Mouse (Mus musculus) heart, adult 2 months (tissue): Measurements from ENCODE around the gene Ift43. TPM values are rescaled to one million over a fixed set of nuclear protein-coding genes. Genes with fewer than 3 reads are reported as not detected.
A peak's percentile ranks its signal among the peaks of the same experiment; 100 is the strongest.

ENCODE experiments used
- DNase-seq, 2 experiments: peaks; one replicate each; pipeline ENCODE4 v3.0.0; 2021
- H3K27ac ChIP-seq: fragments of 200-600 bp; 2 replicates; pipeline ENCODE4 v1.8.1; 2022
- H3K27me3 ChIP-seq: fragments of 200-500 bp; 2 replicates; pipeline ENCODE4 v1.6.1; 2012; ENCODE audit warnings: mild to moderate bottlenecking, low read length, inconsistent platforms, mixed read lengths; ENCODE audit not compliant: control insufficient read depth, insufficient read depth
- H3K36me3 ChIP-seq: fragments of 200-500 bp; 2 replicates; pipeline ENCODE4 v1.6.1; 2012; ENCODE audit warnings: low read length, inconsistent platforms; ENCODE audit not compliant: control insufficient read depth, insufficient read depth
- H3K4me1 ChIP-seq: fragments of 200-500 bp; 2 replicates; pipeline ENCODE4 v1.6.1; 2011; ENCODE audit warnings: low read length; ENCODE audit not compliant: control insufficient read depth, insufficient read depth
- H3K4me3 ChIP-seq: fragments of 200-600 bp; 2 replicates; pipeline ENCODE4 v1.8.1; 2022
- H3K79me2 ChIP-seq: fragments of 200-500 bp; replicated peaks from 2 replicates; pipeline ENCODE4 v1.6.1; 2012; ENCODE audit warnings: mild to moderate bottlenecking, inconsistent platforms, low read length, moderate library complexity, mixed read lengths; ENCODE audit not compliant: control insufficient read depth, insufficient read depth
- H3K9ac ChIP-seq: fragments of 200-500 bp; 2 replicates; pipeline ENCODE4 v1.6.1; 2012; ENCODE audit warnings: low read depth, mild to moderate bottlenecking, control low read depth, inconsistent platforms, low read length, mixed read lengths
- CTCF ChIP-seq: fragments of 200-600 bp; IDR thresholded peaks from 2 replicates; pipeline ENCODE4 v1.8.1; 2022; ENCODE audit warnings: antibody characterized with exemption, mild to moderate bottlenecking, moderate library complexity
- EP300 ChIP-seq: fragments of 200-500 bp; IDR thresholded peaks from 2 replicates; pipeline ENCODE4 v1.6.1; 2011; ENCODE audit warnings: low read depth, low read length, control low read depth; ENCODE audit not compliant: insufficient read depth
- POLR2A ChIP-seq: fragments of 200-500 bp; IDR thresholded peaks from 2 replicates; pipeline ENCODE4 v1.6.1; 2011; ENCODE audit warnings: mild to moderate bottlenecking, low read depth, low read length, control low read depth; ENCODE audit not compliant: insufficient read depth
- WGBS: fragments of 180-500 bp; shearing (Covaris S2); methylation state at CpG from one replicate; pipeline ENCODE4 v1.1.7; 2018; 5-methylcytosine and 5-hydroxymethylcytosine counted together
- intact Hi-C: fragments of 180-260 bp; cut with DNase I; formaldehyde crosslinking; loops from one replicate; pipeline ENCODE4 v1.15.1; 2025
- polyA plus RNA-seq: library from polyadenylated mRNA; depleted of rRNA; stranded (reverse); fragments of >200 nt; gene quantifications from 2 replicates; pipeline ENCODE4 v1.2.3, GENCODE M21; 2012
- total RNA-seq, 2 experiments: library from RNA; stranded (reverse); gene quantifications; 2 replicates each; pipeline ENCODE4 v1.2.3; 2021

Gene Ift43
- total and polyA plus RNA-seq, 3 experiments = 21.6 to 31.9 (median 26.1) TPM

DNA sequence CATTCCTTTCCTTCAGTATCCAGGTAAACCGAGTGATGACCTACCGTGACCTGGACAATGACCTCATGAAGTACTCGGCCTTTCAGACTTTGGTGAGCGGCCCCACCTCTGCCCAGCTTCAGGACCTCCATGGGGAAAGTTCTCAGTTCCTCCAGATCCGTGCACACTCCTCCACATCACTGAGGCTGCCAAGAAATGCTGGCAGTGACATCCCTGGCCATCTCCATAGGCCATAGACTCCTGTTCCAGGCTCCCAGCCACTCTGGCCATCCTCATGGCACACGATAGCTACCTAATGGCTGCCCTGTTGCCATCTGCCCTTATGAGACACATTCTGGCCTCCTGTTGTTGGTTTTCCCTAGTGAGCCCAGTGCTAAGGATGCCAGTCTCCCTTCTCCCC is 79.1 kb downstream of the Ift43 start:
- no peaks in the 10 kb centered on the region for H3K27me3 ChIP-seq
- 92% methylated on average over 6 of the region's 6 CpGs for WGBS
- DNase-seq = no peak
- H3K9ac ChIP-seq = no peak overlapping the region
- H3K4me1 ChIP-seq = peaks cover 9% of the 10 kb centered on the region
- no peaks in the 10 kb centered on the region for H3K36me3 ChIP-seq
- H3K79me2 ChIP-seq = no peaks in the 10 kb centered on the region
- no peak overlapping the region for H3K4me3 ChIP-seq
- intact Hi-C loops = no loop called here
- no peak for TF ChIP-seq POLR2A
- TF ChIP-seq EP300 = no peak
- TF ChIP-seq CTCF = no peak
- no peak overlapping the region for H3K27ac ChIP-seq

DNA sequence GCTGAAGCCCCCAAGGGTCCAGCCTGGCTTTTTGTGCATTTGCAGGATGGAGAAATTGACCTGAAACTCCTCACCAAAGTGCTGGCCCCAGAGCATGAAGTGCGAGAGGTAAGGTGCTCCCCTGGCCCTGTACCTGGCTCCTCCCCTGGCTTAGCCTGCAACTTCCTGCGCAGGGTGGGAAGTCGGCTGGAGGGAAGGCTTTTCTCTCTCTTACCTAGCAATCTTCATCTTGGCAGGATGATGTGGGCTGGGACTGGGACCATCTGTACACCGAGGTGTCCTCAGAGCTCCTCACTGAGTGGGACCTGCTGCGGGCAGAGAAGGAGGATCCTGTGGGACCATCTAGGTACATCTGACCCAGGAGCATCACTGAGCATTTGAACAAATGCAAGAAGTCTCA is 79.6 kb downstream of the Ift43 start:
- no peaks in the 10 kb centered on the region for H3K36me3 ChIP-seq
- intact Hi-C loops = no loop called here
- H3K79me2 ChIP-seq = no peaks in the 10 kb centered on the region
- H3K27me3 ChIP-seq = no peaks in the 10 kb centered on the region
- WGBS = 91% methylated on average over 5 of the region's 5 CpGs
- peaks cover 9% of the 10 kb centered on the region for H3K4me1 ChIP-seq
- H3K4me3 ChIP-seq = no peak overlapping the region
- H3K27ac ChIP-seq = no peak overlapping the region
- no peak for TF ChIP-seq POLR2A
- no peak for TF ChIP-seq EP300
- TF ChIP-seq CTCF = no peak
- no peak for DNase-seq
- H3K9ac ChIP-seq = no peak overlapping the region

GRCm38 (mm10) chr12:86162890-86163816 is 80.8 kb downstream of the Ift43 start:
- Histone ChIP-seq H3K4me3 (no peak overlapping the region), H3K27ac (no peak overlapping the region), H3K79me2 (no peaks in the 10 kb centered on the region), H3K36me3 (no peaks in the 10 kb centered on the region), H3K4me1 (peaks cover 3% of the 10 kb centered on the region; the same call in 1 of the 2 replicates), H3K9ac (no peak overlapping the region), H3K27me3 (no peaks in the 10 kb centered on the region)
- TF ChIP-seq POLR2A (no peak), CTCF (no peak), EP300 (no peak)
- no peak for DNase-seq
- intact Hi-C loops = no loop called here
- WGBS = 58% methylated on average over 12 of the region's 12 CpGs

GRCm38 (mm10) chr12:86166244-86166643 is 83.9 kb downstream of the Ift43 start:
- no peak overlapping the region for H3K27ac ChIP-seq
- intact Hi-C loops = no loop called here
- 32% methylated on average over 2 of the region's 2 CpGs for WGBS
- H3K36me3 ChIP-seq = no peaks in the 10 kb centered on the region
- H3K27me3 ChIP-seq = no peaks in the 10 kb centered on the region
- TF ChIP-seq EP300 = no peak
- no peak for TF ChIP-seq CTCF
- no peak for TF ChIP-seq POLR2A
- H3K79me2 ChIP-seq = no peaks in the 10 kb centered on the region
- H3K9ac ChIP-seq = no peak overlapping the region
- 0 out of 2 replicates have a peak, but pooled peaks cover 1% of the 10 kb centered on the region for H3K4me1 ChIP-seq
- H3K4me3 ChIP-seq = no peak overlapping the region
- no peak for DNase-seq

DNA sequence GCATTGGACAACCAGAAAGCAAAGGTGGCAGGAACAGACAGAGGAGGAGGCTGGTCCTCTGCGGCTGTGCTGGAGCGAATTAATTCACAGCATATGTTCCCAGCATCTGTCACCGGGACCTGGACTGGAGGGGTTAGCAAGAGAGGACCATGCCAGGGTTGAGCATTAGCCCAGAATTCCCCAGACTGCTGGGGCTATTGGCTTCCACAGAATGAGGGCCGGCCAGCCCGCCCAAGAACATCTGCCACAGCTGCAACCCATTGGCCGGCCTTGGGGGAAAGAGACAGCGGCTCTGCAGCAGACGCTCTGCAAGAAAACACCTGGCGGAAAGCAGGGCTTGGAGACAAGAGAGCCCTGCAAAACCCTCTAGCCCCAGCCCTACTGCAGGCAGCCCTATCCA is 84.7 kb downstream of the Ift43 start:
- Histone ChIP-seq H3K4me1 (0 out of 2 replicates have a peak, but pooled peaks cover 1% of the 10 kb centered on the region), H3K27me3 (no peaks in the 10 kb centered on the region), H3K4me3 (no peak overlapping the region), H3K79me2 (no peaks in the 10 kb centered on the region), H3K27ac (no peak overlapping the region), H3K9ac (no peak overlapping the region), H3K36me3 (no peaks in the 10 kb centered on the region)
- intact Hi-C loops = no loop called here
- 63% methylated on average over 9 of the region's 9 CpGs for WGBS
- TF ChIP-seq POLR2A (no peak), EP300 (no peak), CTCF (no peak)
- DNase-seq = peak; percentile 51 to 61

- H3K36me3 ChIP-seq = no peaks in the 10 kb centered on the region
- no peak overlapping the region for H3K27ac ChIP-seq
- H3K4me3 ChIP-seq = no peak overlapping the region
- intact Hi-C loops = no loop called here
- no peaks in the 10 kb centered on the region for H3K27me3 ChIP-seq
- peak in 1 of 2 experiments; percentile 14 for DNase-seq
- no peak overlapping the region for H3K9ac ChIP-seq
- WGBS = 25% methylated on average over 1 of the region's 1 CpGs
- no peaks in the 10 kb centered on the region for H3K79me2 ChIP-seq
- H3K4me1 ChIP-seq = 0 out of 2 replicates have a peak, but pooled peaks cover 1% of the 10 kb centered on the region
- no peak for TF ChIP-seq CTCF
- TF ChIP-seq POLR2A = no peak
- TF ChIP-seq EP300 = no peak
Observed at GRCm38 (mm10) chr12:86168712-86169111, 86.4 kb downstream of the Ift43 start.
